Mouse (Mus musculus): ENCODE results near the gene Exoc6b. TPM values are rescaled to one million over a fixed set of nuclear protein-coding genes. Genes with fewer than 3 reads are reported as not detected.
A peak's percentile ranks its signal among the peaks of the same experiment; 100 is the strongest.

Gene Exoc6b
- polyA plus RNA-seq, 1 experiment from 2014 or later, result 29.9 TPM

GRCm38 (mm10) chr6:84583841-84584782 lies 485.2 kb downstream of the Exoc6b start:
- Histone ChIP-seq H3K36me3 (ENCODE audit: control insufficient read depth, insufficient read depth, low read length) (peaks cover 10% of the 10 kb centered on the region), H3K4me1 (ENCODE audit: control insufficient read depth, insufficient read depth, low read length) (peaks cover 41% of the 10 kb centered on the region), H3K4me2 (ENCODE audit: low read depth, low read length) (peak overlapping the region; percentile 91), H3K27ac (replicated peaks; ENCODE audit: low read depth, low read length) (peak overlapping the region; percentile 91), H3K27me3 (replicated peaks; ENCODE audit: control insufficient read depth, insufficient read depth, low read length) (peaks cover 40% of the 10 kb centered on the region), H3K9ac (ENCODE audit: low read depth, low read length) (peak overlapping the region; percentile 80), H3K4me3 (ENCODE audit: low read depth, low read length) (peak overlapping the region; percentile 63), H3K9me3 (ENCODE audit: control insufficient read depth, low read length) (no peaks in the 10 kb centered on the region)
- DNase-seq (ENCODE audit: low spot score) (no peak), ATAC-seq (ENCODE audit: low read depth) (peak; percentile 16; the same call in 1 of the 2 replicates)
- WGBS, result 3% methylated on average over 45 of the region's 48 CpGs

DNA sequence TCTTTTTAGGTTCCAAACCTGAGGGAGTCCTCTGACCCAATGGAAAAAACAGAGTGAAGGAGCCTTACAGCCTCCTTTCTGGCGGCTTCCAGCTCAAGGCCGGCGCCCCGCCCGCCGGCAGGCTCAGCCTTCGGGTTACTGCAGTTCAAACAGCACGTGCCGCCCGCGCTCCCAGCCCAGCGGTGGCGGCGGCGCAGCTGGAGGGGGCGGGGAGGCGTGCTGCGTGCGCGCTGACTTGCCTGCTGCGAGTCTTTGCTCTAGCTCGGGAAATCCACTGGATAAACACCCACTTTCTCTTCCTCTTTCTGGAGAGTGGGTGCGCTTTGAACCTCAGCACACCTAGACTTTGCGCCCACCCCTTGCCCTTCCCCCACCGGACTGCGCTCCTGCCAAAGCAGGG lies 485.9 kb downstream of the Exoc6b start:
- Histone ChIP-seq H3K36me3 (ENCODE audit: control insufficient read depth, insufficient read depth, low read length) (peaks cover 10% of the 10 kb centered on the region), H3K27ac (replicated peaks; ENCODE audit: low read depth, low read length) (peak overlapping the region; percentile 91), H3K4me3 (ENCODE audit: low read depth, low read length) (peak overlapping the region; percentile 63), H3K9me3 (ENCODE audit: control insufficient read depth, low read length) (no peaks in the 10 kb centered on the region), H3K9ac (ENCODE audit: low read depth, low read length) (peak overlapping the region; percentile 80), H3K4me2 (ENCODE audit: low read depth, low read length) (peak overlapping the region; percentile 91), H3K4me1 (ENCODE audit: control insufficient read depth, insufficient read depth, low read length) (peaks cover 41% of the 10 kb centered on the region), H3K27me3 (replicated peaks; ENCODE audit: control insufficient read depth, insufficient read depth, low read length) (peaks cover 40% of the 10 kb centered on the region)
- DNase-seq (ENCODE audit: low spot score) (peak; percentile 89), ATAC-seq (ENCODE audit: low read depth) (peak; percentile 56)
- under 1% methylated on average over 23 of the region's 26 CpGs for WGBS

GRCm38 (mm10) chr6:84582826-84583225 lies 486.5 kb downstream of the Exoc6b start:
- Histone ChIP-seq H3K4me1 (ENCODE audit: control insufficient read depth, insufficient read depth, low read length) (peaks cover 41% of the 10 kb centered on the region), H3K4me2 (ENCODE audit: low read depth, low read length) (peak overlapping the region; percentile 91), H3K9ac (ENCODE audit: low read depth, low read length) (peak overlapping the region; percentile 80), H3K9me3 (ENCODE audit: control insufficient read depth, low read length) (no peaks in the 10 kb centered on the region), H3K4me3 (ENCODE audit: low read depth, low read length) (peak overlapping the region; percentile 63), H3K36me3 (ENCODE audit: control insufficient read depth, insufficient read depth, low read length) (peaks cover 10% of the 10 kb centered on the region), H3K27me3 (replicated peaks; ENCODE audit: control insufficient read depth, insufficient read depth, low read length) (peaks cover 37% of the 10 kb centered on the region), H3K27ac (replicated peaks; ENCODE audit: low read depth, low read length) (peak overlapping the region; percentile 91)
- WGBS, result 21% methylated on average over 5 of the region's 5 CpGs
- DNase-seq (ENCODE audit: low spot score) (no peak), ATAC-seq (ENCODE audit: low read depth) (no peak)

DNA sequence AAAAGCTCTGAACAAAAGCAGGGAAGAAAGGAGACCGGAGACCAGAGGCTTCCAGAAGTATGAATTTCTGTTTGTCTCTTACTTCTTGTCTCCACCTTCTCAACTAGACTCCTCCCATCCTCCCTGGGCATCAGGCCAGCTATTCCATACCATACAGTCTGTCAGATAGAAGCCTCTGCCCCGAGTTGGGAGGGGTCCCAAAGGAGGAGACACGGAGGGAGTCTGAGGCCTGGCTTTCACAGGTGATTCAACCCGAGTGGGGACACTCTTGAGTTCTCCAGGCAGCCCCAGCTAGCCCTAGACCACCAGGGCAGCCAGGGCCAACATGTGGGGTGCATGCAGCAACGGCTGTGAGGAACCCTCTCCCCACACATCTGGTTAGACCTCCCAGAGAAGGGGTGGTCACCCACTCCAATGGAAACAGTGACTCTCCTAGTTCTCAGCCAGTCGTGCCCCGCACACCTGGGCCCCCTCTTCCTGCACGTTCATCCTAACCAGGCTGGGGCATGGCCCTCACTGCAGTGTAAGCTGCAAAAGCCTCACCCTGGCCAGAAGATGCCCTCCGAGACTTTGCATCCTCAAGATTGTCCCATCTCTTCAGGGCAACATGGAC lies 487.4 kb downstream of the Exoc6b start:
- Histone ChIP-seq H3K9ac (ENCODE audit: low read depth, low read length) (no peak overlapping the region), H3K27me3 (replicated peaks; ENCODE audit: control insufficient read depth, insufficient read depth, low read length) (peaks cover 34% of the 10 kb centered on the region), H3K4me3 (ENCODE audit: low read depth, low read length) (no peak overlapping the region), H3K4me2 (ENCODE audit: low read depth, low read length) (peak overlapping the region; percentile 91; the same call in 1 of the 2 replicates), H3K9me3 (ENCODE audit: control insufficient read depth, low read length) (no peaks in the 10 kb centered on the region), H3K36me3 (ENCODE audit: control insufficient read depth, insufficient read depth, low read length) (peaks cover 10% of the 10 kb centered on the region), H3K27ac (replicated peaks; ENCODE audit: low read depth, low read length) (no peak overlapping the region), H3K4me1 (ENCODE audit: control insufficient read depth, insufficient read depth, low read length) (peaks cover 41% of the 10 kb centered on the region)
- whole genome bisulfite sequencing, result 32% methylated on average over 9 of the region's 9 CpGs
- ATAC-seq (ENCODE audit: low read depth), result no peak
- DNase-seq (ENCODE audit: low spot score), result peak; percentile 82

DNA sequence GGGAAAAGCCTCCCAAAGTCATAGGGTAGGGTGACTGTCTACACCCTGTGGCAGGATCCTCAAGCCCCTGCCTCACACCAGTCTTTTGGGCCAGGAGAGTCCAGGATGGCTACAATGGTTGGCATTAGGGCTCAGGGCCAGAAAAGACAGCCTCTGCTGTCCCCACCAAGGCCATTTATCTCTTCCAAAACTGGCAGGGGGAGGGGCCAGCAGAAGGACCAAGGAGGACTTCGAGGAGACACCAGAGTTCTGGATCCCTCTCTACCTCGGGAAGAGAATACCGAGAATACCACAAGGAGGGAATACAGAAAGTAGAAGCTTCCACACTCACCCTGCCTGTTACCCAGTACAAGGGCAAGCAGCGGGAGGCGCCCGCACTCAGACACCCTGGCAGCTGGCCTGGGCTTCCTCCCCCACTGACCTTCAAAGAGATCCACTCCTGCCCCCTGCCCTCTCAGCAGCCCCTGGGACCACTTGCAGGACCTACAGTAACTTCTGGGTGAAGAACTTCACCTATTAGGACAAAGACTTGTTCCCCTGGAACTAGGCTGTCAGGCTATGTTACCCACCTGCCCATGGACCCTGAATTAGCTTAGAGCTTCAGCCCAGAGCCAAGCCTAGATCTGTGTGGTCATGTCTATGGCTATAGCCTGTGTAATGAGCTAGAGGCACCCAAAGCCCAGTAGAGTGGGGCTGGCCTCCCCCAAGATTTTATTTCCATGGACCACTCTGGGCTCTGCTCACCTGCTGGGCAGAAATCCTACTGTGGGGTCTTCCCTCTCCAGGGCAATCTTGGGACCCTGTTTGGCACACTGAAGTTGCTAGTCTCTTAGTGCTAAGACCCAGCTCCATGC lies 488.1 kb downstream of the Exoc6b start:
- H3K4me2 ChIP-seq (ENCODE audit: low read depth, low read length), result no peak overlapping the region
- no peak overlapping the region for H3K9ac ChIP-seq (ENCODE audit: low read depth, low read length)
- 64% methylated on average over 6 of the region's 6 CpGs for WGBS
- peaks cover 16% of the 10 kb centered on the region for H3K36me3 ChIP-seq (ENCODE audit: control insufficient read depth, insufficient read depth, low read length)
- no peak overlapping the region for H3K27ac ChIP-seq (replicated peaks; ENCODE audit: low read depth, low read length)
- no peaks in the 10 kb centered on the region for H3K9me3 ChIP-seq (ENCODE audit: control insufficient read depth, low read length)
- no peak for DNase-seq (ENCODE audit: low spot score)
- H3K4me1 ChIP-seq (ENCODE audit: control insufficient read depth, insufficient read depth, low read length), result peaks cover 41% of the 10 kb centered on the region
- peaks cover 34% of the 10 kb centered on the region for H3K27me3 ChIP-seq (replicated peaks; ENCODE audit: control insufficient read depth, insufficient read depth, low read length)
- no peak overlapping the region for H3K4me3 ChIP-seq (ENCODE audit: low read depth, low read length)
- no peak for ATAC-seq (ENCODE audit: low read depth)

GRCm38 (mm10) chr6:84579508-84579907 lies 489.8 kb downstream of the Exoc6b start:
- ATAC-seq (ENCODE audit: low read depth) (no peak), DNase-seq (ENCODE audit: low spot score) (no peak)
- H3K4me1 ChIP-seq (ENCODE audit: control insufficient read depth, insufficient read depth, low read length), result peaks cover 39% of the 10 kb centered on the region
- peaks cover 22% of the 10 kb centered on the region for H3K27me3 ChIP-seq (replicated peaks; ENCODE audit: control insufficient read depth, insufficient read depth, low read length)
- WGBS, result 63% methylated on average over 8 of the region's 8 CpGs
- H3K4me3 ChIP-seq (ENCODE audit: low read depth, low read length), result no peak overlapping the region
- no peak overlapping the region for H3K9ac ChIP-seq (ENCODE audit: low read depth, low read length)
- H3K4me2 ChIP-seq (ENCODE audit: low read depth, low read length), result no peak overlapping the region
- H3K36me3 ChIP-seq (ENCODE audit: control insufficient read depth, insufficient read depth, low read length), result peaks cover 32% of the 10 kb centered on the region
- no peaks in the 10 kb centered on the region for H3K9me3 ChIP-seq (ENCODE audit: control insufficient read depth, low read length)
- H3K27ac ChIP-seq (replicated peaks; ENCODE audit: low read depth, low read length), result no peak overlapping the region

DNA sequence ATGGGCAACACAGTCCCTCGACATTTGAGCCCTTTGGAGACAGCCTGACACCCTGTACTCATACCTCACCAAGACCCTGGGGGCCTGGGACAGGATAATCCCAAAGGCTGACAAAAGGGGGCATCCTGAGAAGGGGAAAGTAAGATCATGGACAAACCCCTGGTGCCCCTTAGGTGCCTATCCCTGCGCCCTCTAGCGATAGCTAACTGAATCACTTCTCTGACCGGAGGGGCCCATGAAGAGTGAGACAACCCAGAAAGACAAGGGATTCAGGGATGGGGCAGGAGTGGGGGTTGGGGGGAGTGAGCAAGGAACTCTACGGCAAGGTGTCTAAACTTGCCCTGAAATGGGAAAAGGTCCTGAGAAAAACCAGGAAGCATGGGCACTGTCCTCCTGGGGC lies 490.4 kb downstream of the Exoc6b start:
- WGBS, result 13% methylated on average over 5 of the region's 5 CpGs
- peaks cover 33% of the 10 kb centered on the region for H3K4me1 ChIP-seq (ENCODE audit: control insufficient read depth, insufficient read depth, low read length)

DNA sequence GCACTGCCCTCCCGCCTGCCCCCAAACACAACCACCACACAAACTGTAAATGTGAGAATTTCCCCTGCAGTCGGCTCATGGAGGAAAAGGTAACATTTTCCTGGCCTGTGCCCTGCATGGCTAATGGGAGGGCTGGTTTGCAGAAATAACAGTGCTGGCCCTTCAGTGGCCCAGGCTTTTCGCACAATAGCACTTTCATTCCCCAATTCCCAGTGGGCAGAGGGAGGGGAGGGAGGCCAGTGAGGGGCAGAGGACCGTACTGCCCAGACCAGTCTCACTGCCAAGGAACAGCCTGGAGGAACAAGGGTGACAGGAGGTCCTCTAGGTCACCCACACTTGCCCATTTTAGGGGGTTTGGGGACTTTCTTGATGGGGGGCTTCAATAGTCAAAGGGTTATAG lies 491.4 kb downstream of the Exoc6b start:
- peaks cover 48% of the 10 kb centered on the region for H3K36me3 ChIP-seq (ENCODE audit: control insufficient read depth, insufficient read depth, low read length)
- H3K27me3 ChIP-seq (replicated peaks; ENCODE audit: control insufficient read depth, insufficient read depth, low read length), result peaks cover 10% of the 10 kb centered on the region; the same call in 1 of the 2 replicates
- WGBS, result 44% methylated on average over 4 of the region's 4 CpGs
- H3K9me3 ChIP-seq (ENCODE audit: control insufficient read depth, low read length), result no peaks in the 10 kb centered on the region
- no peak overlapping the region for H3K9ac ChIP-seq (ENCODE audit: low read depth, low read length)
- ATAC-seq (ENCODE audit: low read depth) (no peak), DNase-seq (ENCODE audit: low spot score) (no peak)
- H3K4me2 ChIP-seq (ENCODE audit: low read depth, low read length), result no peak overlapping the region
- H3K4me1 ChIP-seq (ENCODE audit: control insufficient read depth, insufficient read depth, low read length), result peaks cover 24% of the 10 kb centered on the region
- no peak overlapping the region for H3K27ac ChIP-seq (replicated peaks; ENCODE audit: low read depth, low read length)
- H3K4me3 ChIP-seq (ENCODE audit: low read depth, low read length), result no peak overlapping the region

More for the DNA sequence above, 490.4 kb downstream of the Exoc6b start:
- Histone ChIP-seq H3K27ac (replicated peaks; ENCODE audit: low read depth, low read length) (no peak overlapping the region), H3K27me3 (replicated peaks; ENCODE audit: control insufficient read depth, insufficient read depth, low read length) (peaks cover 18% of the 10 kb centered on the region), H3K4me3 (ENCODE audit: low read depth, low read length) (no peak overlapping the region), H3K9me3 (ENCODE audit: control insufficient read depth, low read length) (no peaks in the 10 kb centered on the region), H3K9ac (ENCODE audit: low read depth, low read length) (no peak overlapping the region), H3K36me3 (ENCODE audit: control insufficient read depth, insufficient read depth, low read length) (peaks cover 38% of the 10 kb centered on the region), H3K4me2 (ENCODE audit: low read depth, low read length) (no peak overlapping the region)
- no peak for DNase-seq (ENCODE audit: low spot score)
- no peak for ATAC-seq (ENCODE audit: low read depth)

All from embryonic facial prominence, embryonic 14.5 days (tissue).